Mouse (Mus musculus) heart, postnatal 36 days (tissue): ENCODE measurements around the gene Slc12a9. TPM values are rescaled to one million over a fixed set of nuclear protein-coding genes. Genes with fewer than 3 reads are reported as not detected.

Source experiments
- DNase-seq, 2 experiments: peaks; one replicate each; pipeline ENCODE4 v3.0.0; 2021 to 2022
- intact Hi-C: fragments of 180-260 bp; cut with DNase I; formaldehyde crosslinking; loops from one replicate; pipeline ENCODE4 v1.15.1; 2025
- total RNA-seq, 2 experiments: library from RNA; stranded (reverse); gene quantifications; 2 replicates each; pipeline ENCODE4 v1.2.3; 2021

The Slc12a9 gene
- total RNA-seq, 2 experiments from 2014 or later, result 2.0 to 3.6 TPM

DNA sequence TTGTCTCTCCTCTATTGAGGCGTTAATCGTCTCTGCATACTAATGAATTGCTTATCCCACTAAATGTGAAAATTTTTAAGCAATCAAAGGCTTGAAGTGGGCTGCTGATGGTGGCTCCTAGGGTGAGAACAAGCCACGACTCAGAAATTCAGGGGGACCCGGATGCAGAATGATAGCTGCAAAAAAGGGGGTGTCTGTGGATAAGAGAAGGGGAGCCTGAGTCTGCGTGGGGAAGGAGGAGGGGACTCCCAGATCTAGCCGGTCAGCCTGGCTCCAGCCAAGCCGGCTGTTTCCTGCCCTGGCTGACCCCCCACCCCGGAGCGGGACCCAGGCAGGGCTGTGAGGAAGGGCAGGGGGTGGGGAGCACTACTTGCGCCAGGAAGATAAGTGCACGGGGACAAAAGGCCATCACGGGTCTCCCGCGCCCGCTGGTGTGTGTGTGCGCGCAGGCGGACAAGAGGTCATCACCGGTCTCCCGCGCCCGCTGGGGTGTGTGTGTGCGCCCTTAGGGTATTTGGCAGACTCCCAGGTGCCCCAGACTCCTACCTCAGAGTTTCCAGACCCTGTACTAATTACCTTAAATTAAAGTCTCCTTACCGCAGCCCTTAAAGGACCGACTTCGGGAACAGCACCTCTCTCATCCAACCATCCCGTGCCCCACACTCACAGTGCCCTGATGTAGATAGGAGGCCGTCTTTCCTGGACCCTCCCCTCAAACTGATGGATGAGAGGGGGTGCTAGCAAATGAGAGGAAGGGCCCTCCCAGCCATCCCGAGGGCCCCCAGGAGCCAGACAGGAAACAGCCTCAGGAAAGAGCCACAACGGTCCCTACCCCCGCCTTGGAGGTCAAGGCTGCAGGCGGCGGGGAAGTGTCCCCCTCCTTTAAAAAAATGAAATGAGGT is 15.3 kb upstream of the Slc12a9 start:
- intact Hi-C loops, result loop anchor here (1.0 kb wide), 1 partner anchor 9 kb away; no protein-coding TSS in a partner anchor
- peak; percentile 77 for DNase-seq

DNA sequence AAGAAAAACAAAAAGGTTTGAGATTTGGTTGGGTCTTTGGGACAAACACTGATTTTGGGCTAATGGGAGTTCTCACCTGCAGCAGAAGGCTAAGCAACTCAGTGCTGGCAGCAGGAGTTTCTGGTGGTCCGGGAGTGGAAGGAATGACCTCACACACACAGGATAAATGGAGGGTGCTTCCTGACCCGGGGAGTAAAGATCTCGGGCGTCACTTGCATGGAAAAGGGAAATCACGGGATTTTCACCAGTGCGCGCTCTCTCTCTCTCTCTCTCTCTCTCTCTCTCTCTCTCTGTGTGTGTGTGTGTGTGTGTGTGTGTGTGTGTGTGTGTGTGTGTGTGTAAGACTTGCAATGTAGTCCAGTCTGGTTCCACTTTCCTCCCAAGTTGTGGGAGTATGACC is 14.5 kb upstream of the Slc12a9 start:
- DNase-seq, result no peak
- intact Hi-C loops, result no loop called here

DNA sequence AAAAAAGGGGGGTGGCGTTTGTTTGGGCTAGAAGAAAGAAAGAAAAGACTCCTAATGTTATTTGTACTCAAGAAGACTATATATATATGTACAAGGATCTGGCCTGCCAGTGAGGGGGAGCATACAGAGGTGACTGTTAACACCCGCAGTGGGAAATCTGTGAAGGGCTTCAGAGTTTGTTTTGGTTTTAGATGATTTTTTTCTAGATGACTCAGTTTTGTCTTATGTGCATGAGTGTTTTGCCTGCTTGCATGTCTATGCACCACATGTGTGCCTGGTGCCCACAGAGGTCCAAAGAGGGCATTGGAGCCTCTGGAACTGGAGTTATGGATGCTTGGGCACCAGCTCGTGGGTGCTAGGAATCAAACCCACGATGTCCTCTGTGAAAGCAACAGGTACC is 13.6 kb upstream of the Slc12a9 start:
- intact Hi-C loops, result no loop called here
- DNase-seq, result no peak

GRCm38 (mm10) chr5:137346388-137346787 is 13.0 kb upstream of the Slc12a9 start:
- DNase-seq, result no peak
- intact Hi-C loops, result no loop called here

DNA sequence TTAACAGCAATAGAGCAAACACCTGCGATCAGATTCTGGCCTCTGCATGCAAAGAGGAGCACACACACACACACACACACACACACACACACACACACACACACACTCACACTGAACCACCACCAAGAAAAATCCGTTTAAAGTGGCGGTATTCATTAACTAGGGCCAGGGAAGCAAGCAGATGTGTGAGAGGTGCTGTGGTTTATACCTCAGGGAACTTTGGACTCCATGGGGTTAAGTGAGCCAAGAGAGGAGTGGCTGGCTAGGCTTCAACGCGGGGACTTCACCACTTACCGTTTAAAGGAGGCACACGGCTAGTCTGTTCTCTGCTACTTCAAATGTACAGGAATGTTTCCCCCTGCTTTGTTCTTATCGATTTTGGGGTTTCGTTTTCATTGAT is 12.4 kb upstream of the Slc12a9 start:
- intact Hi-C loops, result no loop called here
- DNase-seq, result no peak

GRCm38 (mm10) chr5:137343869-137344268 is 10.5 kb upstream of the Slc12a9 start:
- intact Hi-C loops, result no loop called here
- no peak for DNase-seq

GRCm38 (mm10) chr5:137343412-137343811 is 10.0 kb upstream of the Slc12a9 start:
- no peak for DNase-seq
- intact Hi-C loops, result no loop called here

GRCm38 (mm10) chr5:137342407-137343012 is 9.1 kb upstream of the Slc12a9 start:
- intact Hi-C loops, result no loop called here
- DNase-seq, result no peak

DNA sequence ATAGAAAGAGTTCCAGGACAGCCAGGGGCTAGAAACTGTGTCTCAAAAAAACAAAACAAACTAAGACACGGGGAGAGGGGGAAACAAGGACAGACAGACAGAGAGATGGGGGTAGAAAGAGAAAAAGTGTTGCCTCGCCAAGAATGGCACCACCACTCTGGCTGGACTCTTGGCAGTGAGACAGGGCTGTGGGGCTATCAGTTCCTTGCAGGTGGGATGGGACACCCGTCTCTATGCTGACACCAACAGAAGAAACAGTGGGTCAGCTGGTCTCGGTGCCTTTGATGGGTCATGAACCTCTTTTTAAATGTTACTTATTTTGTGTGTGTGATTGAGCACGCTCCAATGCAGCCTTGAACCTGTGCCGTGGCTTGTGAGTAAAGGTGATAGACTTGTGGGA is 6.8 kb upstream of the Slc12a9 start:
- intact Hi-C loops, result no loop called here
- DNase-seq, result no peak

DNA sequence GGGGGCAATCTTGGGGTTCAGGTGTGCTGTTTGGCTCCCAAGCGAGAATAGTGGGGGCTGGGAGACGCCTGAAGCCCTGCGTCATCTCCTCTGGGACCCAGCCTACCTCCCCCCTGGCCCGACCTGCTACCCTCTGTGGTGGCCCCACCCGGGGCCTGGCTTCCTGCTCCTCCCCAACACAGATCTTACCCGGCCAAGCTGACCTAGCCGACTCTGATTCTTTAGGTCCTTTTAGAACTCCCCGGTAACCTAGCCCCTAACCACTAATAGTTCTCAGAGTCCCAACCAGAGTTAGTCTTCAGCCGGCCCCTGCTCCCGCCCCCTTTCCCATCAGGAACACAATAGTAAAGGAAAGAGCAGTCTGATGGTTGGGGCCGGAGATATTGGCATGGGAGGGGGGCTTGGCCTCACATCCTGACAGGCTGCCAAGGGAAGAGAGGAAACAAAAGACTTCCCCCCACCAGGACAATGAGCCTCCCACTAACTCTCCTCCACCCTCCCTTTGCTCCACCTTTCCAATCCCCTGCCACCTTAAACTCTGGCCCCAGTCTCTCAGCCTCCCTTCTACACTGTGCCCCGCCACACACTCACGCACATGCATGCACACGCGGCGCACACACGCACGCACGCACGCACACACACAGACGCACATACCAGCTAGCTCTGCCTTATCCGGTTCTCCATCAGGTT is 6.0 kb upstream of the Slc12a9 start:
- peak; percentile 61 to 72 for DNase-seq
- intact Hi-C loops, result loop anchor here (1.0 to 5.0 kb wide), 2 partner anchors 10 to 438 kb away; partner anchors contain the start of gene Ppp1r35

DNA sequence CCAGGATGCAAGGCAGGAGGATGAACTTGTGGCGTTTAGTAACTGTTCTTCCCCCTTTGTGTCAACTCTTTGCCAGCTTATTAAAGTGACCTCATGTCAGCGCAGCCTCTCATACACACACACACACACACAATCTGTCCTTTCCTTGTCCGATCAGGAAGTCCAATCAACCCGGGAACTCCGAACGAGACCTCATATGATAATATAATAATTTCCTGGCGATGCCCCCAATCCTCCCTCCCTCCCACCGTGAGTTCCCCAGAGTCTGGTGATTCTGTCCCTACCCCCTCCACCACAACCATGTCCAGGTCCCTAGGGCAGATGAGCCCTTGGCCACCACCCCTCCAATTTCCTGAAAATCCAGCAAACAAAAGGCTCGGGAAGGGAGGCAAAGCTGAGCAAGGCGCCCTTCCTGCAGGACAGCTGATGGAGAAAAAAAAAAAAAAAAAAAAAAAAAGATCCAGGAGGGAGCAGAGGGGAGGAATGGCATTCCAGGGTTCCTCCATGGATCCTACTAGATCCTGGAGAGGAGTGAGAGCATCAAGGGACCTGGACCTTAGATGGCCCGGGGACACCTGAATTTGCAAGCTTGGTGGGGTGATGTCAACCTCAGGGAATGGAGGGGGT is 5.4 kb upstream of the Slc12a9 start:
- intact Hi-C loops, result loop anchor here (1.0 to 5.0 kb wide), 2 partner anchors 11 to 439 kb away; partner anchors contain the start of gene Ppp1r35
- peak in 1 of 2 experiments; percentile 55 for DNase-seq

- intact Hi-C loops, result loop anchor here (5.0 kb wide), 1 partner anchor 439 kb away; the partner anchor contains the start of gene Ppp1r35
- DNase-seq, result peak; percentile 85 to 88
Observed at GRCm38 (mm10) chr5:137338256-137338655, 4.9 kb upstream of the Slc12a9 start.

DNA sequence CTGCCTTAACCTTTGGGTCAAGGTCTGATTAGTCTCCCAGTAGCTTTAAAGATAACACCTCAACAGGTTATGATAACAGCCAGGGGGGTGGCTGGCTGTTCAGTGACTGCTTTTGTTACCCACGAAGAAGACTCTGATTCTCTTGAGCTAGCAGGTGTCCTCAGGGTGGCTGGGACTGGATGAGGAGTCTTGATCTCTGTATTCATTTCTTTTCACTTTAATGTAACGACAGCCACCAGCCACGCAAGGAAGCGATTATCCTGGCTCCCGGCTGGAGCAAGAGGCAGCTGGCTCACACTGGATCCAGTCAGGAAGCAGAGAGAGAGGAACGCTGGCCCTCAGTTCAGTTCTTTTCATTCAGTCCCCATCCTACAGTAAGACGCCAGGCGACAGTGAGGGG is 3.8 kb upstream of the Slc12a9 start:
- intact Hi-C loops, result loop anchor here (5.0 kb wide), 1 partner anchor 440 kb away; the partner anchor contains the start of gene Ppp1r35
- no peak for DNase-seq

DNA sequence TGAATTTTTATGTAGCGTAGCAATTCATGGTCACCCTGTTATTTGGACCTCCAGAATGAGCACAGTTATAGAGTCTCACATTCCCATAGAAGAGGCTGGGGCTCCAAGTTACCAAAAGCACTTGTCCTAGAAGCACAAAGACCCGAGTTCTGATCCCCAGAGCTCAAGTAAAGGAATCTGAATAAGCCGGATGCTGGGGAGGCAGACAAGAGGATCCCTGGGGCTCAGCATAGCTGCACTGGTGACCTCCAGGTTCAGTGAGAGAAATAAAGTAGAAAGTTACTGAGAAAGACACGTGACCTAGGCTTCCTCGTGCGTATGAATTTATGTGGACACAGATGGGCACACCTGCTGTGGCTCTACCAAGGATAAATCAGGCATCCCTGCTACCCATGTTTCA is 1.7 kb upstream of the Slc12a9 start:
- DNase-seq, result no peak
- intact Hi-C loops, result loop anchor here (5.0 kb wide), 1 partner anchor 442 kb away; the partner anchor contains the start of gene Ppp1r35

DNA sequence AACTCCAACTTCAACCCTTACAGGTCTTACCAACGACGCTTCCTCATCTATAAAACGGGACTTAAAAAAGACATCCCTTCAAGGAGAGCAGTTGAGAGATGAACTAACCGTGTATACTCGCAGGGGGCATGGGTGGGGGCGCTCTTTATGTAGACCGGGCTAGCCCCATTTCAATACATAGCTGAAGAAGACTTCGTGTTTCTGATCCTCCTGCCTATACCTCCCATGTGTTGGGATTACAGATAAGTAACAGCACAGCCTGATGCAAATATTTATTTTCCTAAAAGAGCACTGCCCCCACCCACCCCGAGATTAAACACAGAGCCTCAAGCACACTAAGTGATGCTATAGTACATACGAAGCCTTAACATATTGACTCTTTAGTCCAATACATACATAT is 920 bp upstream of the Slc12a9 start:
- intact Hi-C loops, result loop anchor here (1.0 kb wide), 2 partner anchors 24 to 44 kb away; no protein-coding TSS in a partner anchor
- DNase-seq, result no peak

GRCm38 (mm10) chr5:137332857-137333511 is 413 bp downstream of the Slc12a9 start:
- no peak for DNase-seq
- intact Hi-C loops, result loop anchor here (1.0 to 2.0 kb wide), 2 partner anchors 20 to 26 kb away; partner anchors contain the start of gene Srrt

GRCm38 (mm10) chr5:137330910-137331309 is 2.5 kb downstream of the Slc12a9 start:
- intact Hi-C loops, result no loop called here
- no peak for DNase-seq

- intact Hi-C loops, result no loop called here
- DNase-seq, result no peak
Observed at GRCm38 (mm10) chr5:137320996-137321395, 12.4 kb downstream of the Slc12a9 start.

GRCm38 (mm10) chr5:137318570-137318969 is 14.8 kb downstream of the Slc12a9 start:
- no peak for DNase-seq
- intact Hi-C loops, result no loop called here

- intact Hi-C loops, result no loop called here
Observed at GRCm38 (mm10) chr5:137317361-137317760, 16.0 kb downstream of the Slc12a9 start.

More at GRCm38 (mm10) chr5:137317361-137317760, 16.0 kb downstream of the Slc12a9 start:
- no peak for DNase-seq
